Mouse (Mus musculus) layer of hippocampus, adult 11-12 months (tissue): Measurements from ENCODE around the gene Zc3h18.

Experiments used
- DNase-seq: peaks from one replicate; pipeline ENCODE4 v3.0.0; 2022; ENCODE audit warnings: low spot score

The Zc3h18 gene

DNA sequence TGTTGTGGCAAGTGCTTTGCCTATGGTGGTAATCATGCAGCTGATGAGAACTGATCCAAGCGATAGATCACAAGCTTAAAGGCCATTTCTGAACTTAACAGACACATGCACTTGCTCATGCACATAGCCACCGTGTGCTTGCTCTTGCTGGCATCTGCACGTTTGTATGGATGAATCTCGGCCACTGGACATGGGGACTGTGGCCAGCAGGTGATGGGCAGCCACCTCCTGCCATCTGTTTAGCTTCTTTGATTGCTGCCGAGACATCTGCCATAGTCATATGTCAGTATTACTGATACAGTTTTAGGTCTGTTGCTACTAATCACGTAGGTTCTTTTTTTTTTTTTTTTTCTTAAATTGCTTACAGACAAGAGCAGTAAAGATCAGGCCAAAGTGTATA lies 18.9 kb downstream of the Zc3h18 start:
- DNase-seq, result no peak

DNA sequence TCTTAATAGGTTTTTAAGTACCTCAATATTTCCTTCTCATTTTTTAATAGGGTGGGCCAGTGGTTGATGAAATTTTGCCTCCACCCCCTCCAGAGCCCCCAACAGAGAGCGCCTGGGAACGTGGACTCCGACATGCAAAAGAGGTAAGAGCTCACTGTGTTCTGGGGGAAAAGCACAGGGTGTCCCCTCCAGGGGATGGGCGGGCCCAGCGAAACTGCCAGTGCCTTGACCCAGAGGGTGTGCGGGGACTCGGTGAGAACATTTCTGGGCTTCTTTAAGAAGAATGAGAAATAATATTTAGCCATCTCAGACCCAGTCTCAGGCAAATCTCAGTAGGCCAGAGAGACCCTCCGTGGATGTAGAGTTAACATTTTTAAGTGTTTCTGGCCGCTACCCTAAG lies 21.8 kb downstream of the Zc3h18 start:
- no peak for DNase-seq

DNA sequence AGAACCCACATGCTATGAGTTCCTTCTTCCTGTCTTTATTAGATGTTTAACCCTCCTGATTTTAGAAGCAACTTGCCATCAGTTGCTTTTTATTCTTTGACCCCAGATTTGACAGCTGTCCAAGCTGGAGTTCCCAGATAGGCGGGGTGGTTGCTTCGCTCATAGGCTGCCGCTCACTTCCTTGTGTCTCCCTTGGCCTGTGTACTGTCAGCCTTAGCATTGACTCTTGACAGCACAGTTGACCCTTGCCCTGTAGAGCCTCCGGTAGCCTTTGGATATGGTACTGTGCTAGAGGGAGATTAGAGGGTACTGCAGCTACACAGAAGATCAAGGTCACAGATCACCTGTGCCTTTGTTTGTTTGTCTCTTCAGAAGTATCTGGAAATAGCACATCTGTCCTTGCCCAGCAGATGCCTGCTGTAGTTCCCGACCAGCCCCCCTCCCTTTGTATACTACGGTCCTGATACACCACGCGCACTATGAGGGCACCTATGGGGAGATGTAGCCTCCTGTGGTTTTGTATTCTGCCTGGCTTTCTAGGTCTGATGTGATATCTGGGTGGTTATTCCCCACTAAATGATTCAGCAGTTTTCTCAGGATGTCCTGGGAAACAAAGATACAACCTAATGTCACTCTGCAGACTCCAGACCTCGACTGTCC lies 28.9 kb downstream of the Zc3h18 start:
- no peak for DNase-seq

DNA sequence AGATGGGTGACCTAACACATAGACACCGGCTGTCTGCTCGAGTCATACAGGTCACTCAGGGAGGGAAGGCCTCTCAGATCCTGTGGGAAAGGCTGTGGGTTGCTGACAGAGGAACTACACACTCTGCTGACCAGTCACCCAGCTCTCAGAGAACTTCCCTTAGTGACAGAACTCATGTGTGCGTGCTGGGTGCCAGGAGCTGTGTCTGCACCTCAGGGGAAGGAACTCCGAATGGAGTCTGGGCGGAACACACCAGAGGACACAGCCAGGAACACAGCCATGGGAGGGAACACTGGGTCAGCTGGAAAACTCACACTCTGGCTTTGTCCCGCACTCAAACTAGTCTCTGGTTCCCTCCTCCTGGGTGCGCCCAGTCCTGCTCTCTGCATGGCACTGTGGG lies 31.3 kb downstream of the Zc3h18 start:
- no peak for DNase-seq

DNA sequence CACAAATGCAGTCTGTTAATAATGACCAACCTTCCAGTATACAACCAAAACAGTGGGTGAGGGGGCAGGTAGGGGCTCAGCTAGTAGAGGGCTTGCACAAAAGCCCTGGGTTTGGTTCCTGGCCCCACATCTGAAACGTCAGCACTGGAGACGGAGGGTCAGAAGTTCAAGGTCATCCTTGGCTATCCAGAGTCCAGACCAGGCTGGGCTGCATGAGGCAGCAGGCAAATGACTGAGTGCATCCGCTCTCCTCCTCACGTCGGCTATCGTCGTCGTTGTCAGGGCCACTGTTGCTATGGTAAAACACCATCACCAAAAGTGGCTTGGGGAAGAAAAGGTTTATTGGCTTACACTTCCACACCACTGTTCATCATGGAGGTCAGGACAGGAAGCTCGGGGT lies 37.9 kb downstream of the Zc3h18 start:
- no peak for DNase-seq

DNA sequence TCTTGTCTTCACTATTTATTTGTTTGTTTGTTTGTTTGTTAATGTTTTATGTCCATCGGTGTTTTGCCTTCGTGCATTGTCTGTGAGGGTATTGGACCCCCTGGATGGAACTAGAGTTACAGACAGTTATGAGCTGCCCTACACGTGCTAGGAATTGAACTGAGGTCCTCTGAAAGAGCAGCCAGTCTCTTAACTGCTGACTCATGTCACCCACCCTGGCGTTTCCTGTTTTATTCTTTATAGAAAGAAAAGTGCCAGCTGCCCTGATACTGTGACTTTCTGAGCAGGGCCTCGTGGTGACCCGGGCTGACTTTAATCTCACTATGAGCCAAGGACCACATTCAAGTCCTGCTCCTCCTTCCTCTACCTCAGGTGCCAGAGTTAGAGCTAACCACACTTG lies 39.1 kb downstream of the Zc3h18 start:
- DNase-seq, result no peak

DNA sequence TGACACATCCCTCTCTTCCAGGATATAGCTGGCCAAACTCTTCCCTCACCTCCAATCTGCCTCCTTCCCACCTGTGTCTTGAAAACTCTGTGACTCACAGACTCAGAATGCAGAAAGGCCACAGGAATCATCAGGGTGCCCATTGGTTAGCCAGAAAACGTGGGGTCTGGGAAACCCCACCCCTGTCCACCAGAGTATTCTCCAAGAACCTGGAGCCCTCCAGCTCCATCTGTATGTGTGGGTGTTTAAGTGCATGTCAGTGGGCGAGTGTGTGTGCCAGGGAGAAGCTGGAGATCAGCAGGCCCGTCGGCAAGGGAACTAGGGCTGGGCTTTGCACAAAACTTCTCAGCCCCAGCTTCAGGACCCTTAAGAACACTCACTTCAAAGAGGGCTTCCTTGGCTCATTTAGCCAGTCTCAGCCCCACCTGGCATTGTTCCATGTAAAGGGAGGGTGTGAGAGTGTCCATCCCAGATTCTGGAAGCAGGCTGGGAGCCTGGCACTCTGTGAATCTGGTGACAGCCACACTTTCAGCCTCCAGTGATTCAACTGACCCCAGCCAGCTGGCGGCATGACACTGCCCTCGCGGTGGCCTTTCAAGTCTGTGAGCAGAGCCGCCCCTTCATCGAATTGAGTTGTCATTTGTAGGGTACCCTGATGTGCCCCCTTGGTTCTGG lies 43.6 kb downstream of the Zc3h18 start:
- no peak for DNase-seq

DNA sequence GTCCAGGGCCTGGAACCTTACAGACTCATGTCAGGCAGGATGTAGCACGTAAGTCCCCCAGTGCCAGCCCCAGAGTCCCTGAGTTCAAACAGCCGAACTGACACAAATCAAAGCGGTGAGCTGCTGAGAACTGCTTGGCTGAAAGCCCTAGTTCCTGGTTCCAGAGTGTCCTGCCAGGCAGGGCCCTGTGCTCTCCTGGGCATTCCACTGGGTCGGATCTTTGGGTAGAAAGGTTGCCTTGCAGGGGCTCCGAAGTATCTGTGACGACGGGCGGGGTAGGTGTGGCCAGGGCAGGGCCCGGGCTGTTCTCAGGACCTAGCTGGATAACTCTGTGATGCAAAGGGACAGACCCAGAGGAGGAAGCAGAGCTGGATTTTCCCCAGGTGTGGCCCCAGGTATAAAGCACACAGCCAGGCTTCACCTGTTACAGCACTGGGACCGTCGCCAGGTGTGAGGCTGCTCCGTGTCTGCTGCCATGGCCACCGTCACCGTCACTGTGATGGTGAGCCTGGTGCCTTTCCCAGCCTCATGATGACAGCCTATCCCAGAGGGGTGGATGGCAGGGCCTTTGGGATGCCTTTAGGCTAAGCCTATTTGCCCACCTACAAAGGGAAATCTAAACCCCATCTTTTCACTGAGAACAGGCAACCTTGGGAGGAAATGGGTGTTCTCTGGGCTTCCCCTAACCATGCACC lies 45.1 kb downstream of the Zc3h18 start, which contains the start of gene Il17c:
Il17c (plus strand) TSS at position 645 of the 695 bp plus-strand sequence.
- DNase-seq, result no peak

DNA sequence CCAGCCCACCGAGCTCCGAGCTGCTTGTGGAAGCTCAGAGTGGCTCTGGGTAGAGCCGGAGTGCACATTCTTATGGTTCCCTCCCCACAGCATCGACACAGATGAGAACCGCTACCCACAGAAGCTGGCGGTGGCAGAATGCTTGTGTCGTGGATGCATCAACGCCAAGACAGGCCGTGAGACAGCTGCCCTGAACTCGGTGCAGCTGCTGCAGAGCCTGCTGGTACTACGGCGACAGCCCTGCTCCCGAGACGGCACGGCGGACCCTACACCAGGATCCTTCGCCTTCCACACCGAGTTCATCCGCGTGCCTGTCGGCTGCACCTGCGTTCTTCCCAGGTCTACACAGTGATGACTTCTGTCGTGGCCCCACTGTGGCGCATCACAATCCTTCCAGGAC lies 46.8 kb downstream of the Zc3h18 start:
- DNase-seq, result no peak

DNA sequence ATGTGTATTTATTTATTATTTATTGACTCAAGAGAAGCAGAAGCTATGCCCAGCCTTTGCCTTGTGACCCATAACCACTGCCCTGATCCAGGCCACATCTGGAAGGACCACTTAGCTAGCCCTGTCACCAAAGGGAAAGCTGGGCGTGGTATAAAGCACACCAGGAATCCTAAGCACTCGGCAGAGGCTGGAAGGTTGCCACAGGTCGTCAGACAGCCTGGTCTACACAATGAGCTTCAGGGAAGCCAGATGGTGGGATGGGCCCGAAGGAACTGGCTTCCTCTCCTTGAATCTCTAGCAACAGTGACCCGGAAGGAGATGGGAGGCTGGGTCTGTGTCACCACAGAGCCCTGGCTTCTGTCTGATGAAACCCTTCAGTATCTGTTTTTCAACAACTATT lies 47.2 kb downstream of the Zc3h18 start:
- no peak for DNase-seq

DNA sequence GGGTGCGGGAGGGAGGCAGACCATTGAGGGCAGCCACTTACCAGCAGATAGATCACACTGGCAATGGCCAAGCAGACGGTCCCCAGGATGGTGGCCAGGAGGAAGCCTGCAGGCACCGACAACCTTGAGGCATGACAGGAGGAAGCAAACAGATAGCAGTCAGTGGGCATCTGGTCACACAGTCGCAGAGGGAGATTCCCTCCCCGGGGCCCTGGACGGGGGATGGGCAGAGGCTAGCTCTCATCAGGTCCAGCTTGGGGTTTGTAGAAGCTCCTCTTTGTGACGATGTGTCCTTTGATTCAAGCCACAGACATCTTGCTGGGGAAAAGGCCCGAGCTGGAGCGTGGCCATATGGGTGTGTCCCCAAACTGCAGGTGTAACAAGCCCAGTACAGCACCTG lies 49.7 kb downstream of the Zc3h18 start:
- DNase-seq, result no peak

DNA sequence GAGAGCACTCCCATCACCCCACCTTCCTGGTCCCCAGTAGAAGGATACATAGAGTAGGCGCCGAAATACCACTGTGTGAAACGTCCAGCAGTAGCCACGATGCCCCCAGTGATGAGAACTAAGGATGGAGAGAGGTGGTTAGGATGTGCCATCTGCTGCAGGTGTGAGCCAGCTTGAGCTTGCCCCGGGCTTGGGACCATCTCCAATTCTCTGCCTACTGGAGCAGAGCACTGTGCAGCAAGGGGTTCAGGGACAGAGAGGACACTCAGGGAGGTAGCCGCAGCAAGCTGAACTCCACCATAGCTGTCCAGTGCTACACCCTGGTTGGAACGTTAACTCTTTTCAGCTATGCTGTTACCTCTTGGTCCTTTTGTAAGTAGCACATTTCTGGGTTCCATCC lies 51.2 kb downstream of the Zc3h18 start:
- DNase-seq, result no peak

DNA sequence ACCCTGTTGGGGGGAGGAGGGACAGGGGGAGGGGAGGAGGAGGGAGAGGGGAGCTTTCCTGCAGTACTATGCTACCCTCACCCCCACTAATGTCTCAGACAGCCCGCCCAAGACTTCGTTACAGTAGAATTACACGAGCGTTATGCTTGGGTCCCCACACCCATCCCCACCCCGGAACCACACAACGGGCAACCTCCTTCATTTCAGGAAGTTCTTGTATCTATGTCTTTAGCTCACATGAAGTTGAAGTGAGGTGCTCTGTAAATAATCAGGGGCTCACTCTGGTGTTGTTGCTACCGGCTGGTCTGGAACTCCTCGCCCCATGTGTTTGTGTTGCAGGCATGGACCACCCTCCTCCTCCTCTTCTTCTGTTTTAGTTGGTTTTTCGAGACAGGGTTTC lies 51.8 kb downstream of the Zc3h18 start:
- DNase-seq, result no peak

DNA sequence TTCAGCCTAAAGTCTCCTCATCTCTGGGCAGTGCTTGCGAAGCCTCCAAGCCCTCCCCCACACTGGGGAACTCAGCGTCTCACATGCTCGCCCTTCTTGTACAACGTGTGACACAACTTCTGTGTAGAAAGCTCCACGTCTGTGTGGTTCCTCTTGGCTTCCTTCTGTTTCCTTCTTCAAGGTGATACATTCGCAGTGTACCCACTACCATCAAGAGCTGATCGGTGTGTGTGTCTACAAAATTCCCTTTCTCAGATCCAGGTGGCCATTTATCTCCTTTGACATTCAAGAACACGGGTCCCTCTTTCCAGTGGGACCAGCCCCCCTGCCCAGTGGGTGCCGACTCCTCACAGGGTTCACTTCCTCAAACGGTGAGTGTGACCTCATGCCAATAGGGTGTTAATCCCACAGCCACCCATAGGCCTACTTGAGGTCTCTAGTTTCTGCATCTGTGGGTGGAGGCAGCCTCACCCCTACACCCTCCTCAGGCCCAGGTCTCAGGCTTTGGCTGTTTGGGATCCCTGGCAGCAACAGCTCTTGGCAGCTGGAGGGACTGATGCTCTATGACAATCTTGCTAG lies 53.7 kb downstream of the Zc3h18 start:
- DNase-seq, result no peak

DNA sequence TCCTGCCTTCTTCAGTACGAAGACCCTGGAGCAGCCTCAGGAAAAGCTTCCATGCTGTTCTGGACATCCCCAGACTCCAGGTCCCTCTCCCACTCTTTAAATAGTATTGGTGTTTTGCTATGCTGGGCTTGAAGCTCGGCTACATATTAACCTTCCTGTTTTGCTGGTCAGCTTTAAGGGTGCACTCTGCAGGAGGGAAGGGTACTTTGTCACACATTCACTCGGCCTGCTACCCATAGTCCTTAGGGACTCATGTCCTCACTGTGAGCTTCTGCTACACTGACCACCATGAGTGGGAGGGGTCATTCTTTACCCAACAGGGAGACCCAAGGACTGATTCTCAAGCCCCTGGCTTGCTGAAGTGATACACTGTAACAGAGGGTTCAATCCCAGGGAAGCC lies 54.2 kb downstream of the Zc3h18 start:
- no peak for DNase-seq

DNA sequence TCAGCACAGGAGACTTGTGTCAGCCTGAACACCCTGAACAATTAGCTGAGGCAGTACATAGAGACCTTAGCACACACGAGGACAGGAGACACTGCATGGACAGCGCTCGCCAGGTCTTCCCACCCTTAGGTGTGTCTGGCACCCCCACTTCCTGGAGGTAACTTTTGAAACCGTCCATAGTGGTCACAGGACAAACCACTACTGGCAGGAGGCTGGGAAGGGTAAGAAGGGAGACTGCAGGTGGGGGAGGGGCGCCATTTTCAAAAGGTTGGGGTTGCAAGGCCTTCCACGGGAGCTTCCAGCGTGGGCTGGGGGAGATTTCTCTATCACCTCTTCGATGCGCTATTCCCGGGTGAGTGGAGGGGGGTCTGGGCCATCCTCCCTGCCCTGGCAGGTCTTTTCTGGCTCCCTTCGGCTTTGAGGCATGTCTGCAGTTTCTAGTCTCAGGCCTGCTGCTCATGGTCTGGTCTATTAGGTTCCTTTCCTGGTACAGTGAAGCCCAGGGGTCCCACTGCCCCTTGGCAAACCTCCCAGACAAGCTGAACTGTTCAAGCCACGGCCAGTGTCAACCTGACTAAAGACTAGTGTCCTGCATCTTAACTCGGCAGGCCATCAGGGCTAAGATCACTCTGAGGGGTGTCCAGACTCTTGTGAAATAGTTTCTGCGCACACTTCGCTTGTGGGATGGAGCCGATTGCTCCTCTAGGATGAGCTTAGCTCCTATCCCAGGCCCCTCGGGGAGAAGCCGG lies 55.5 kb downstream of the Zc3h18 start:
- no peak for DNase-seq

DNA sequence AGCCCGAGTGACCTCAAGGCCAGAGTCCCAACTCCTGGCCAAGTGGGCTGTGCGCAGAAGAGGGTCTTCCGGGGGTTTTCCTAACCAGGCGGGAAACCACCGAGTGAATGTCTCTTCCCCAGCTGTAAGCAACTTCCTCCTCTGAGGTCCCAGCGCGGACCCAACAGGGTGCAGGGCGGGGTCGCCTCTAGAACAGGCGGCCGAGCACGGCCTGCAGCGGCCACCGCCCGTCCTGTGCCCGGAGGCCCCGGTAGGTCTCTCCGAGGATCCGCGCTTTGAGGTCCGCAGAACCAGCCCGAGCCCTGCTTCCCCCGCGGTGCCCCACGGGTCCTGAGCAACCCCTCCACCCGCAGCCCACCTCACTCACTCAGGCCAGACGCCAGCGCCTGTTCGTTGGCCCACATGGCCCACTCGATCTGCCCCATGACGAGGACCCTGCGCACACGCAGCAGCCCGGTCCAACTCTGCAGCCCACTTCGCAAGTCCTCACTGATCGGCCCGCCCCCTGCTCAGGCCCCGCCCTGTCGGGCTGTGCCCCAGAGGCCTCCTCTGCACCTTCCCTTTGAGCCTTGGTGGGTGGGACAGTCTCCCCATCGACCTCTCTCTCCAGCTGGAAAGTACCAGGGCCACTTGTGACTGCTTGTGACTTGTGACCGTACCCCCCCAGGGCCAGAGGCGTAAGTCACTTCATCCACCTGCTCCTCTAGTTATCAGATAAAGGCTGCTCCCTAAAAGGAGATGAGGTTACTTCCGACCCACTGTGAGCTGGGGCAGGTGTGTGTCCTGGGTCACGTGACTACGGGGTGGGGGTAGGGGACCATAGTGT lies 56.2 kb downstream of the Zc3h18 start, which contains the start of gene Cyba:
Cyba (minus strand) TSS at position 488 of the 826 bp plus-strand sequence.
- DNase-seq, result no peak

DNA sequence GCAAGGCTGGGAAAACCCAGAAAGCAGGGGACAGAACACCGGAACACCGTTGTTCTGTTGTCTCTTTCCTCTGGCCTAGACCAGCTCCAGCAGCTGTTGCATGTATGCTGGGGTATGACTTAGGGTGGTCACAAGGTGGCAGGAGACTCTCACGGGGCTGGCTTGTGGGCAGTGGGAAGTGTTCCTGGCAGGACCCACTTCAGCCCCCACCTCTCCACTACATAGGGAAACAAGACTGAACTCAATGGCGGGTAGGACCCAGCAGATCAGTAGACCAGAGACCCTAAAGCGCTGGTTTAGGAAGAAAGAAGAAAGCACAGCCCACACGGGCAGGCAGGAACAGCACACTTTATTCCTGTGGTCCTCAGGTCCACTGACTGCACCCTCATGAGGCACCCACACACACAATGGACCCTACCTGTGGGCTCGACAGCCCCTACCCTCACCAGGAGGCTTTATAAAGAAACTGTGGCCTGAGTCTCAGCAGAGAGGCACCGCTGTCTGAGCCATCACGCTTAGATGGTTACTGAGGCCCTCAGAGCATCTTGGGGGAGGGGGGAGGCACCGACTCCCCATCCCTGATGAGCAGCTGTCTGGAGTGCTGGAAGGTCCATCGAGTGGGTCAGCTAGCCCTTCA lies 57.0 kb downstream of the Zc3h18 start:
- DNase-seq, result no peak

DNA sequence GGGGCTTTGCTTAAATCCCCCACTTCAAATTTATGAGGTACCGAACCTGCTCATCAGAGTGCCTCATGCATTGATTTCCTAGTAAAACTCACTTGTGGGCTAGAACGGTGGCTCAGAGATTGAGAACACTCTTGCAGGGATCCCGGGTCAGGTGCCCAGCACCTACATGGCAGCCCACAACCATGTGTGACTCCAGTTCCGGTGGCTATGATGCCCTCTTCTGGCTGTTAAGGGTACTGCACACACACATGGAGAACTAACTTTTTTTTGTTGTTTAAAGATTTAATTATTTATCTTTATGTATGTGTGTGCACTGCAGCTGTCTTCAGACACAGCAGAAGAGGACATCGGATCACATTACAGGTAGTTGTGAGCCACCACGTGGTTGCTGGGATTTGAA lies 59.0 kb downstream of the Zc3h18 start:
- no peak for DNase-seq

DNA sequence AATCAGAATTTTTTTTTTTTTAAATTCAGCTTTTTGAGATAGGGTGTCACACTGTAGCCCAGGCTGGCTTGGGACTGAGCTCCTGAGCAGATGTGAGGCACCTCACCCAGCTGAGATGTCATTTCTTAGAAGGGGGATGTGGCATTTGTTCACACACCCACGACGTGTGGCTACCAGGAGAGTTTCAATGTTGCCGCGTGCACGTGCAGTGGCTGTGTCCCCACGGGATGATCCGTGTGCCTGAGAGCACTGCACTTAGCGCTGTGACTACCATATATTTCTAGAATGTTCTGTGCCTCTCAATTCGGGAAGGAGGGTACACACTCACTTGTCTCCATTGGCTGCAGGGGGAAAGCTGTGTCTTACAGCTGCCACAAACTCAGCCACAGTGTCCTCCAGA lies 59.7 kb downstream of the Zc3h18 start:
- no peak for DNase-seq

DNA sequence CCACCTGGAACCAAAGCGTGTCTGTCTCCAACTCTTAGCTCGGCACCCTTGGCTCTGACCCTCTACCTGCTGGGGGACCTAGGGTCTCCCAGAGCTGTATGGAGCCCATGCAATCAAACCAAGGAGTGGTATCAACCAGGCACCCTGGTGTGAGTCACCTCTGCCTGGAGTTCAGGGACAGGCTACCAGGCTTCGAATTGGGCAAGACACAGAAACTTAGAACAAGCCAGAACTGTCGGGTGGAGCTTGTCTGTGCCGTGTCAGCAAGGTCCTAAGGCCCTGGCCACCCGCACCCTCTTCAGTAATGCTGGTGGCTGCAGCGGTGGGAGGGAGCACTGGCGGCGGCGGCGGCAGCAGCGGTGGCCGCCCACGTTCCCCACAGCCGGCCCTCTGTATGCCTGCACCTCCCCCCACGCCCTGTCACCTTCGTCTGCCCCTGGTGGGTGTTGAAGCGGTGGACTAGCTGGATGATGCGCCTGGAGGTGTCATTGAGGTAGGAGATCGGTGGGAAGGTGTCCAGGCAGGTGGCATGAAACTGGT lies 60.2 kb downstream of the Zc3h18 start:
- no peak for DNase-seq
